8 mouse cellular contexts compared by ENCODE assay signal in the genomic region with DNA sequence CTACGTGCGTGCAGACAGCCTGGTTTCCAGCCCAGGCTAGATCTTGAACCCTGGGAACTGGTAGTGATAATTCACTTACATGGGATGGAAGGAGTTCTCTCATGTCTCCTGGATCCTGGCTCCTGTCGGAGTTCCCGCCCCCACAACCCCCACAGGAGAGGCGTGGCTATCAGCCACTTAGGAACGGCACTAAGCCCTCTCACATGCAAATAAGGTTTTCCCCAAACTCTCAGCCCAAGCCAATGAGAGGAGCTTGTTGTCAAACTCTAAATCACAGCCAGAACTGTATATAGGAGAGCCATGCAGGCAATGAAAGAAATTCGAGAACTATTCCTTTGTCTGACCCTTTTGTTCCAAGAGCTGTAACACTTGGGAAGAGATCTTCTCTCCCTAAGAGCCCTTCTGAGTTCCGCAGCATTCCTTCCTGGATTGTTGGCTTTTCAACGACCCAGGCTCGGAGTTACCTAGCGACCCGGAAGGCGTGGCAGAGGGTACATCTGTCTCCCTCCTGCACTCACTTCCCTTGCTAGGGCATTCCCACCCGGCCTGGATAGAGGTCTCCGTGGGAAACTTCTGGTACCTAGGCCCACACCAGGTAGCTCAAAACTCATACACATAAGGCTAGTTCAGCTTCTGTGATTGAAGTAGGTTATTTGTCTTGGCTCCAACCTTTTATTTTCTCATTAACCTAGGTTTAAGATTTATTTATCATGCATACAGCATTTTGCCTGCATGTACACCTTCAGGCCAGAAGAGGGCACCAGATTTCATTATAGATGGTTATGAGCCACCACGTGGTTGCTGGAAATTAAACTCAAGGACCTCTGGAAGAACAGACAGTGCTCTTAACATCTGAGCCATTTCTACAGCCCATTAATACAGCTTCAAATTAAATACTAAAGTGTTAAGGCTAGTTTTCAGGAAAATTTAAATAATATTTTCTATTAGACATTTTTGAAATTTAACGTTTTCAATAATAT. TPM values are rescaled to one million over a fixed set of nuclear protein-coding genes. Genes with fewer than 3 reads are reported as not detected.
A peak's percentile ranks its signal among the peaks of the same experiment; 100 is the strongest.
DNase-seq lines count a peak whose midpoint lies in the region; ATAC-seq and TF ChIP-seq lines count a peak whose summit lies in the region.
"Had no signal": no experiment of that assay in that cellular context is flagged by ENCODE, and none has a peak within 500 bp of the region (broad histone marks: within the 10 kb centered on the region; RNA-seq: fewer than 3 reads in every experiment).

No protein-coding gene starts in this region.

- no peak for DNase-seq in Patski (ENCODE audit: low read depth, low spot score)
- DNase-seq in heart, postnatal 4 days, result peak; percentile 10
- peak; percentile 20 for DNase-seq in lung, adult 2 months
- no peak for DNase-seq in layer of hippocampus, postnatal 25 days (ENCODE audit: extremely low spot score in 1 of 2, low spot score in 1 of 2)

- TF ChIP-seq EP300 in ES-Bruce4 (IDR thresholded peaks at IDR 0.05; ENCODE audit: insufficient read depth, low read depth, low read length), result peak; percentile 62; the same call in 1 of the 2 replicates

- no peak for TF ChIP-seq CTCF in ES-Bruce4 (IDR thresholded peaks at IDR 0.05; ENCODE audit: low read depth, low read length)
- TF ChIP-seq CTCF in Patski (IDR thresholded peaks at IDR 0.05), result peak; percentile 24
- TF ChIP-seq CTCF in lung, adult 2 months (IDR thresholded peaks at IDR 0.05; ENCODE audit: insufficient read depth, low read length), result no peak

- no peak for TF ChIP-seq POLR2A in ES-Bruce4 (IDR thresholded peaks at IDR 0.05; ENCODE audit: insufficient read depth, low read length)
- no peak for TF ChIP-seq POLR2A in lung, adult 2 months (IDR thresholded peaks at IDR 0.05; ENCODE audit: borderline replicate concordance, extremely low read depth, low read depth, low read length)

- H3K9ac ChIP-seq in ES-Bruce4 (ENCODE audit: low read depth, poor library complexity, severe bottlenecking), result no peak overlapping the region
- no peak overlapping the region for H3K9ac ChIP-seq in stomach, embryonic 15.5 days

- CTCF ChIA-PET in Patski (lab: Charles Lee), result no interaction called here

- peaks cover 5% of the 10 kb centered on the region for H3K4me1 ChIP-seq in ES-Bruce4 (ENCODE audit: control insufficient read depth, insufficient read depth, low read length)
- H3K4me1 ChIP-seq in lung, adult 2 months (ENCODE audit: control insufficient read depth, insufficient read depth, low read length), result no peaks in the 10 kb centered on the region
- H3K4me1 ChIP-seq in stomach, embryonic 15.5 days, result no peaks in the 10 kb centered on the region

- H3K4me3 ChIP-seq in ES-Bruce4 (ENCODE audit: low read depth, low read length), result peak overlapping the region; percentile 47
- no peak overlapping the region for H3K4me3 ChIP-seq in lung, adult 2 months (replicated peaks; ENCODE audit: extremely low read depth, low read depth, low read length)
- no peak overlapping the region for H3K4me3 ChIP-seq in stomach, embryonic 15.5 days (replicated peaks)
- H3K4me3 ChIP-seq: erythroblast, embryonic 14.5 days had no signal

- 15% methylated on average over 17 of the region's 17 CpGs for WGBS in lung, adult 2 months
- WGBS in stomach, embryonic 15.5 days, result 12% methylated on average over 17 of the region's 17 CpGs

- H3K4me2 ChIP-seq in stomach, embryonic 15.5 days, result peak overlapping the region; percentile 45

- no peak for ATAC-seq in Patski
- no peak; the same call in 1 of the 2 replicates for ATAC-seq in stomach, embryonic 15.5 days (ENCODE audit: insufficient read depth, low FRiP score, low read depth)
- no peak for ATAC-seq in erythroid progenitor cell, adult 5-6 weeks (replicated peaks; ENCODE audit: low FRiP score, poor library complexity, severe bottlenecking)

- in situ Hi-C loops in Patski (cut with MboI; ENCODE audit: low pct_unique_long_range_greater_than_20kb), result loop anchor here (25.0 kb wide), 1 partner anchor 958 kb away; the partner anchor contains the start of gene Ttc5

- POLR2A ChIA-PET in Patski (lab: Charles Lee), result no interaction called here

- H3K27me3 ChIP-seq in ES-Bruce4 (ENCODE audit: control insufficient read depth, insufficient read depth, low read length, poor library complexity, severe bottlenecking) (no peaks in the 10 kb centered on the region), Patski (no peaks in the 10 kb centered on the region)
- no peaks in the 10 kb centered on the region for H3K27me3 ChIP-seq in stomach, embryonic 15.5 days (replicated peaks)

- peak overlapping the region; percentile 81 for H3K27ac ChIP-seq in ES-Bruce4 (ENCODE audit: insufficient read depth, low read length)
- H3K27ac ChIP-seq in stomach, embryonic 15.5 days, result no peak overlapping the region

- H3K36me3 ChIP-seq in ES-Bruce4 (ENCODE audit: control insufficient read depth, insufficient read depth, low read length, poor library complexity, severe bottlenecking), result no peaks in the 10 kb centered on the region
- no peaks in the 10 kb centered on the region for H3K36me3 ChIP-seq in stomach, embryonic 15.5 days

- H3K9me3 ChIP-seq in ES-Bruce4 (replicated peaks; ENCODE audit: control insufficient read depth, insufficient read depth, low read length, poor library complexity, severe bottlenecking), result no peaks in the 10 kb centered on the region
- no peaks in the 10 kb centered on the region for H3K9me3 ChIP-seq in stomach, embryonic 15.5 days

RNA-seq across cellular contexts. Expression of gene Armh4, which starts 46.3 kb away (rescaled TPM):
- 17.0 and 17.9 TPM in 2 replicates for polyA plus RNA-seq in ES-Bruce4 (2011; ENCODE audit: insufficient read depth, insufficient read length, low read depth, missing spikeins)
- polyA plus RNA-seq in Patski (2021), result not detected
- 10 to 100 TPM in 1 of 2 experiments, 1 to 10 TPM in 1; 9.9 to 10.8 TPM for total RNA-seq in heart, postnatal 4 days (2021)
- 1.6 and 2.3 TPM in 2 replicates for polyA plus RNA-seq in lung, adult 2 months (2012; rRNA removed)
- 13.8 and 14.4 TPM in 2 replicates for polyA plus RNA-seq in stomach, embryonic 15.5 days (2015; fragmentation: Nextera tagmentation; extraction: Ambion mirVana)
- total RNA-seq in erythroid progenitor cell, adult 5-6 weeks (2015; ENCODE audit: low replicate concordance), result not detected in 2 replicates
- total RNA-seq in erythroid progenitor cell, adult 5-6 weeks (2017; ENCODE audit: low replicate concordance), result not detected in 2 replicates
- total RNA-seq in layer of hippocampus, postnatal 25 days (2021), result 10 to 100 TPM; 26.1 to 28.2 TPM
- polyA plus RNA-seq: erythroblast, embryonic 14.5 days had no signal

Comparison
In these comparisons a context has a peak if more than half of its experiments do, and no peak if none do; other contexts are left out.
1. DNase-seq: peak in heart, postnatal 4 days (single experiment) and lung, adult 2 months (single experiment); none in Patski (single experiment) and layer of hippocampus, postnatal 25 days (0 of 2).